Mouse (Mus musculus): Measurements from ENCODE around the gene Avpr2. TPM values are rescaled to one million over a fixed set of nuclear protein-coding genes. Genes with fewer than 3 reads are reported as not detected.

Avpr2 gene
- total RNA-seq (2015), result not detected in 2 replicates
- total RNA-seq (2017), result 0.12 and 0.30 TPM in 2 replicates

- ATAC-seq (replicated peaks; ENCODE audit: poor library complexity), result no peak; the same call in 1 of the 2 replicates
Measured at GRCm38 (mm10) chrX:73891551-73892152, at the start of gene Avpr2. Gene Avpr2 (plus strand): TSS chrX:73892102.

GRCm38 (mm10) chrX:73854326-73855086 lies 37.4 kb upstream of the Avpr2 start:
- no peak for ATAC-seq (replicated peaks; ENCODE audit: poor library complexity)

- ATAC-seq (replicated peaks; ENCODE audit: poor library complexity), result no peak
Measured at GRCm38 (mm10) chrX:73855087-73855408, 36.9 kb upstream of the Avpr2 start.

GRCm38 (mm10) chrX:73864692-73865091 lies 27.2 kb upstream of the Avpr2 start:
- ATAC-seq (replicated peaks; ENCODE audit: poor library complexity), result no peak

GRCm38 (mm10) chrX:73867256-73867655 lies 24.6 kb upstream of the Avpr2 start:
- no peak for ATAC-seq (replicated peaks; ENCODE audit: poor library complexity)

GRCm38 (mm10) chrX:73867852-73868251 lies 24.1 kb upstream of the Avpr2 start:
- ATAC-seq (replicated peaks; ENCODE audit: poor library complexity), result peak; percentile 78

GRCm38 (mm10) chrX:73869334-73869733 lies 22.6 kb upstream of the Avpr2 start:
- ATAC-seq (replicated peaks; ENCODE audit: poor library complexity), result peak; percentile 95

GRCm38 (mm10) chrX:73871474-73871873 lies 20.4 kb upstream of the Avpr2 start:
- ATAC-seq (replicated peaks; ENCODE audit: poor library complexity), result no peak

- ATAC-seq (replicated peaks; ENCODE audit: poor library complexity), result no peak
Measured at GRCm38 (mm10) chrX:73871956-73872355, 19.9 kb upstream of the Avpr2 start.

GRCm38 (mm10) chrX:73875881-73876280 lies 16.0 kb upstream of the Avpr2 start:
- ATAC-seq (replicated peaks; ENCODE audit: poor library complexity), result no peak

- peak; percentile 68 for ATAC-seq (replicated peaks; ENCODE audit: poor library complexity)
Measured at GRCm38 (mm10) chrX:73877014-73877413, 14.9 kb upstream of the Avpr2 start.

GRCm38 (mm10) chrX:73880194-73881035 lies 11.5 kb upstream of the Avpr2 start:
- ATAC-seq (replicated peaks; ENCODE audit: poor library complexity), result peak; percentile 66

GRCm38 (mm10) chrX:73881036-73881427 lies 10.9 kb upstream of the Avpr2 start:
- no peak for ATAC-seq (replicated peaks; ENCODE audit: poor library complexity)

- no peak for ATAC-seq (replicated peaks; ENCODE audit: poor library complexity)
Measured at GRCm38 (mm10) chrX:73881463-73881862, 10.4 kb upstream of the Avpr2 start.

- no peak for ATAC-seq (replicated peaks; ENCODE audit: poor library complexity)
Measured at GRCm38 (mm10) chrX:73892833-73893232, 931 bp downstream of the Avpr2 start.

- ATAC-seq (replicated peaks; ENCODE audit: poor library complexity), result 0 out of 2 replicates have a peak, but pooled peaks have one; percentile 37
Measured at GRCm38 (mm10) chrX:73895719-73896118, 3.8 kb downstream of the Avpr2 start, which contains the start of gene L1cam. Gene L1cam (minus strand): TSS chrX:73896105.

- ATAC-seq (replicated peaks; ENCODE audit: poor library complexity), result peak; percentile 74
Measured at GRCm38 (mm10) chrX:73897959-73898358, 6.1 kb downstream of the Avpr2 start.

GRCm38 (mm10) chrX:73910049-73910448 lies 18.1 kb downstream of the Avpr2 start:
- ATAC-seq (replicated peaks; ENCODE audit: poor library complexity), result no peak

GRCm38 (mm10) chrX:73910451-73910850 lies 18.5 kb downstream of the Avpr2 start:
- ATAC-seq (replicated peaks; ENCODE audit: poor library complexity), result no peak

GRCm38 (mm10) chrX:73911156-73911555 lies 19.3 kb downstream of the Avpr2 start:
- ATAC-seq (replicated peaks; ENCODE audit: poor library complexity), result peak; percentile 20; the same call in 1 of the 2 replicates

- peak; percentile 53 for ATAC-seq (replicated peaks; ENCODE audit: poor library complexity)
Measured at GRCm38 (mm10) chrX:73911588-73911987, 19.7 kb downstream of the Avpr2 start.
